Mouse (Mus musculus) heart, postnatal 0 days (tissue): Measurements from ENCODE around the gene 1700018B08Rik. TPM values are rescaled to one million over a fixed set of nuclear protein-coding genes. Genes with fewer than 3 reads are reported as not detected.

Experiments used
- ATAC-seq: fragments of 200-750 bp; cut with Nextera tagmentation; 2 replicates; pipeline ENCODE4 v1.8.0; 2017; ENCODE audit warnings: low read depth, moderate number of reproducible peaks, moderate library complexity; ENCODE audit not compliant: insufficient read depth
- DNase-seq: peaks from one replicate; pipeline ENCODE4 v3.0.0-alpha.2; 2016; ENCODE audit warnings: low spot score
- H3K27ac ChIP-seq: fragments of 300-500 bp; sonication (generic); 2 replicates; pipeline ENCODE4 v1.5.1; 2014; ENCODE audit warnings: low read depth, mild to moderate bottlenecking
- H3K27me3 ChIP-seq: fragments of 300-500 bp; sonication (generic); 2 replicates; pipeline ENCODE4 v1.6.1; 2014; ENCODE audit warnings: low read length, mixed read lengths; ENCODE audit not compliant: control insufficient read depth, insufficient read depth
- H3K36me3 ChIP-seq: fragments of 300-500 bp; sonication (generic); replicated peaks from 2 replicates; pipeline ENCODE4 v1.6.1; 2014; ENCODE audit warnings: low read length, mixed read lengths; ENCODE audit not compliant: control insufficient read depth, insufficient read depth
- H3K4me1 ChIP-seq: fragments of 300-500 bp; sonication (generic); 2 replicates; pipeline ENCODE4 v1.6.1; 2014; ENCODE audit warnings: antibody characterized with exemption; ENCODE audit not compliant: control insufficient read depth, insufficient read depth
- H3K4me2 ChIP-seq: fragments of 300-500 bp; sonication (generic); 2 replicates; pipeline ENCODE4 v1.6.1; 2014; ENCODE audit warnings: low read depth, mild to moderate bottlenecking, low read length, moderate library complexity
- H3K4me3 ChIP-seq: fragments of 300-500 bp; sonication (generic); 2 replicates; pipeline ENCODE4 v1.5.1; 2014; ENCODE audit warnings: low read depth, low read length
- H3K9ac ChIP-seq: fragments of 300-500 bp; sonication (generic); replicated peaks from 2 replicates; pipeline ENCODE4 v1.6.1; 2014; ENCODE audit warnings: low read depth, low read length, mixed read lengths
- H3K9me3 ChIP-seq: fragments of 300-500 bp; sonication (generic); replicated peaks from 2 replicates; pipeline ENCODE4 v1.6.1; 2016; ENCODE audit warnings: low read length; ENCODE audit not compliant: control insufficient read depth
- CTCF ChIP-seq: IDR thresholded peaks from 2 replicates; pipeline ENCODE4 v1.5.1; 2016; ENCODE audit warnings: antibody characterized with exemption, control low read depth, low read depth
- EP300 ChIP-seq: IDR thresholded peaks from 2 replicates; pipeline ENCODE4 v1.6.1; 2016; ENCODE audit warnings: antibody characterized with exemption, low read depth
- WGBS: fragments of 180-500 bp; shearing (Covaris S2); extraction: QIAGEN DNeasy Blood & Tissue Kit; methylation state at CpG from one replicate; pipeline ENCODE4 v1.1.7; 2014; 5-methylcytosine and 5-hydroxymethylcytosine counted together
- polyA plus RNA-seq: library from polyadenylated mRNA; unstranded; fragments of >200 nt; fragmentation: Nextera tagmentation; extraction: Ambion mirVana; gene quantifications from 2 replicates; pipeline ENCODE4 v1.2.1, GENCODE M21; 2015
- total RNA-seq: library from RNA; depleted of rRNA; stranded (reverse); fragments of >200 nt; gene quantifications from 2 replicates; pipeline ENCODE4 v1.2.3, GENCODE M21; 2014; ENCODE audit warnings: low replicate concordance; rRNA removed

1700018B08Rik gene
- total and polyA plus RNA-seq, 2 experiments from 2014 or later = not detected

DNA sequence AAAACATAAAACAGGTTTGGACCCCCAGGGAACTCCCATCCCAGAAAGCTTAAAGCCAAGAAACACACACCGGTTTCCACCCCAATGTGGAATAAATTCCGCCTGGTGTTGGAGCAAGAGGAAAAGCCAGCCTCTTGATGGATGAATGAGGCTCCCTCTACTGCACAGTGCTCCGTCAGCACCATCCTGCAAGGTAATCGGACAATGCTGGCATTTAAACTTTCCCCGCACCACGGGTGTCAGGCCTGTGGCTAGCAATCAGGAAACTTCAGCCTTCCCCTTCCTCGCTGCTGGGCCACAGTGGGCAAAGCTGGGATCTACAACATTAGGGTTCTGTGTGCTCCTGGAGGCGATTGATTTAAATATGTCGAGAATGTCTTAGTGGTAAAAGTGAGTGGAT, 52.5 kb downstream of the 1700018B08Rik start:
- WGBS = 57% methylated on average over 9 of the region's 9 CpGs
- H3K9me3 ChIP-seq = no peaks in the 10 kb centered on the region
- no peak for ATAC-seq

DNA sequence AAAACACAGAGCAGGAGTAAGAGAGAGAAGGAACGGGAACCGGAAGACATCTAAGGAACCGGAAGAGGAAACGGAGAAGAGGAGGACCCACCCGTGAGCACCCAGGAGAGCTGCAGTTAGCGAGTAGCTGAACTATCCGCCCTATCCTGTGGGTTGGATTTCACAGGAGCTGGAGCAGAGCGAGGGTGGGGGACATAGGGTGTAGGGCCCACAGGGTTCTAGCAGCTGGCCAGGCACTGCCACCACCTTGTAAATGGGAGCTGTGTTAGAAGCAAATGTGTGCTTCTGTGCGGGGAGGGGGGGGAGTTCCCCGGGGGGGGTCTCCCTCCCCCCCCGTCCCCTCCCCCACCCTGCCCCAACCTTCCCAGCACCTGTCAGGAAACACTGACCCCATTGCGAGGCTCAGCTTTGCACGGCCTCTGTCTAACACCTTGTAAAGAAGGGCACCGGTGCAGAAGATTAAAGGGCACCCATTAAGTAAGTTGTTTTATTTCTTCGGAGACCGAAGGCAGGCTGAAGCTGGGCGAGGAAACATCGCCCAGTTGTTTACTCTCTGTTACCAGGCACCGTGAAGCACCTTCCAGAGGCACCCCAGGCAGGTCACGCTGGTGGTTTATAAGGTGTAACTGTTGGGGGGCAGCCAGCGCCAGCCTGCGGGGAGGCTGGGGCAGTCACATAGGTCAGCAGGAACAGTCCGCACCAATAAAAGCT, 59.9 kb downstream of the 1700018B08Rik start:
- no peaks in the 10 kb centered on the region for H3K36me3 ChIP-seq
- no peak overlapping the region for H3K4me3 ChIP-seq
- no peaks in the 10 kb centered on the region for H3K4me1 ChIP-seq
- no peak overlapping the region for H3K4me2 ChIP-seq
- no peak overlapping the region for H3K27ac ChIP-seq
- H3K9me3 ChIP-seq = no peaks in the 10 kb centered on the region
- no peaks in the 10 kb centered on the region for H3K27me3 ChIP-seq
- no peak for TF ChIP-seq CTCF
- no peak for TF ChIP-seq EP300
- no peak for ATAC-seq
- H3K9ac ChIP-seq = no peak overlapping the region
- no peak for DNase-seq
- 68% methylated on average over 23 of the region's 23 CpGs for WGBS

More for the DNA sequence above, 52.5 kb downstream of the 1700018B08Rik start:
- Histone ChIP-seq H3K4me2 (no peak overlapping the region), H3K9ac (no peak overlapping the region), H3K36me3 (no peaks in the 10 kb centered on the region), H3K4me1 (no peaks in the 10 kb centered on the region), H3K27me3 (no peaks in the 10 kb centered on the region), H3K27ac (no peak overlapping the region), H3K4me3 (no peak overlapping the region)
- TF ChIP-seq EP300 (no peak), CTCF (no peak)
- no peak for DNase-seq

Other genes with a start within 250 kb of the 1700018B08Rik start
- gene Fbxo31, start 34.5 kb upstream of the 1700018B08Rik start, total RNA-seq = 26.7 and 28.9 TPM in 2 replicates
- 12.7 and 13.5 TPM in 2 replicates for gene Fbxo31, start 34.5 kb upstream of the 1700018B08Rik start, polyA plus RNA-seq
- gene Map1lc3b, start 46.0 kb upstream of the 1700018B08Rik start, total RNA-seq = 186 and 191 TPM in 2 replicates
- 313 and 342 TPM in 2 replicates for gene Map1lc3b, start 46.0 kb upstream of the 1700018B08Rik start, polyA plus RNA-seq
- gene Zcchc14, start 108.6 kb upstream of the 1700018B08Rik start, total RNA-seq = 18.1 and 20.4 TPM in 2 replicates
- 4.8 and 5.6 TPM in 2 replicates for gene Zcchc14, start 108.6 kb upstream of the 1700018B08Rik start, polyA plus RNA-seq
- gene Jph3, start 185.3 kb upstream of the 1700018B08Rik start, total RNA-seq = not detected in 2 replicates
- gene Jph3, start 185.3 kb upstream of the 1700018B08Rik start, polyA plus RNA-seq = 0.03 and 0.07 TPM in 2 replicates